Mouse (Mus musculus): Measurements from ENCODE around the gene Tspan13.
A peak's percentile ranks its signal among the peaks of the same experiment; 100 is the strongest.

Gene Tspan13

GRCm38 (mm10) chr12:36030660-36031363, 11.5 kb downstream of the Tspan13 start:
- DNase-seq: no peak

GRCm38 (mm10) chr12:36029687-36030086, 12.6 kb downstream of the Tspan13 start:
- no peak for DNase-seq

GRCm38 (mm10) chr12:36028968-36029645, 13.2 kb downstream of the Tspan13 start:
- peak; percentile 20 for DNase-seq

- DNase-seq: no peak
These were observed 15.1 kb downstream of the Tspan13 start for GRCm38 (mm10) chr12:36027171-36027570.

- DNase-seq: no peak
These were observed 16.2 kb downstream of the Tspan13 start for GRCm38 (mm10) chr12:36026126-36026525.

GRCm38 (mm10) chr12:36020710-36021109, 21.6 kb downstream of the Tspan13 start:
- no peak for DNase-seq

- DNase-seq: no peak
These were observed 22.2 kb downstream of the Tspan13 start for GRCm38 (mm10) chr12:36020081-36020480.

GRCm38 (mm10) chr12:36019572-36019971, 22.7 kb downstream of the Tspan13 start:
- DNase-seq: peak; percentile 35

- DNase-seq: no peak
These were observed 24.5 kb downstream of the Tspan13 start for GRCm38 (mm10) chr12:36017791-36018190.

- DNase-seq: no peak
These were observed 28.9 kb downstream of the Tspan13 start for GRCm38 (mm10) chr12:36013216-36013910.

GRCm38 (mm10) chr12:36008364-36009047, 33.8 kb downstream of the Tspan13 start:
- no peak for DNase-seq

- no peak for DNase-seq
These were observed 34.7 kb downstream of the Tspan13 start for GRCm38 (mm10) chr12:36007581-36007980.

GRCm38 (mm10) chr12:36004714-36005113, 37.6 kb downstream of the Tspan13 start:
- DNase-seq: no peak

- no peak for DNase-seq
These were observed 46.5 kb downstream of the Tspan13 start for GRCm38 (mm10) chr12:35995799-35996198.

- no peak for DNase-seq
These were observed 48.2 kb downstream of the Tspan13 start for GRCm38 (mm10) chr12:35994098-35994497.

GRCm38 (mm10) chr12:35993583-35993982, 48.7 kb downstream of the Tspan13 start:
- DNase-seq: no peak

- no peak for DNase-seq
These were observed 49.6 kb downstream of the Tspan13 start, which contains the start of gene Agr2 for GRCm38 (mm10) chr12:35992711-35993110. Gene Agr2, plus strand, starts transcription at chr12:35992907.

GRCm38 (mm10) chr12:35984743-35985142, 57.6 kb downstream of the Tspan13 start:
- DNase-seq: no peak

- DNase-seq: no peak
These were observed 58.8 kb downstream of the Tspan13 start for GRCm38 (mm10) chr12:35983472-35983871.

GRCm38 (mm10) chr12:35981732-35982360, 60.5 kb downstream of the Tspan13 start:
- DNase-seq: no peak

GRCm38 (mm10) chr12:35979625-35980024, 62.7 kb downstream of the Tspan13 start:
- no peak for DNase-seq

GRCm38 (mm10) chr12:35977633-35978246, 64.6 kb downstream of the Tspan13 start:
- DNase-seq: no peak
